Mouse (Mus musculus) liver, adult 2 months (tissue): ENCODE data around the gene Atg14. TPM values are rescaled to one million over a fixed set of nuclear protein-coding genes. Genes with fewer than 3 reads are reported as not detected.

Source experiments
- DNase-seq: peaks from one replicate; pipeline ENCODE4 v3.0.0-alpha.2; 2011; ENCODE audit warnings: low read depth, low spot score; ENCODE audit errors: extremely low read depth
- H3K27ac ChIP-seq: fragments of 200-500 bp; replicated peaks from 2 replicates; pipeline ENCODE4 v1.5.1; 2012; ENCODE audit warnings: low read depth, mild to moderate bottlenecking, control low read depth, inconsistent platforms, low read length; ENCODE audit not compliant: insufficient read depth
- H3K27me3 ChIP-seq: fragments of 200-500 bp; 2 replicates; pipeline ENCODE4 v1.6.1; 2012; ENCODE audit warnings: mild to moderate bottlenecking, moderate library complexity, low read length, inconsistent platforms; ENCODE audit not compliant: control insufficient read depth, insufficient read depth
- H3K36me3 ChIP-seq: fragments of 200-500 bp; 2 replicates; pipeline ENCODE4 v1.6.1; 2012; ENCODE audit warnings: low read length, inconsistent platforms; ENCODE audit not compliant: control insufficient read depth, insufficient read depth
- H3K4me1 ChIP-seq: fragments of 200-500 bp; 2 replicates; pipeline ENCODE4 v1.6.1; 2011; ENCODE audit warnings: low read length; ENCODE audit not compliant: control insufficient read depth, insufficient read depth
- H3K4me3 ChIP-seq: fragments of 200-500 bp; 2 replicates; pipeline ENCODE4 v1.5.1; 2011; ENCODE audit warnings: low read depth, mild to moderate bottlenecking, control low read depth, low read length, moderate library complexity; ENCODE audit not compliant: insufficient read depth
- H3K79me2 ChIP-seq: fragments of 200-500 bp; 2 replicates; pipeline ENCODE4 v1.6.1; 2012; ENCODE audit warnings: inconsistent platforms, mild to moderate bottlenecking, low read length, moderate library complexity; ENCODE audit not compliant: control insufficient read depth, insufficient read depth
- H3K9ac ChIP-seq: fragments of 200-500 bp; 2 replicates; pipeline ENCODE4 v1.6.1; 2012; ENCODE audit warnings: low read depth, mild to moderate bottlenecking, control low read depth, inconsistent platforms, low read length
- CTCF ChIP-seq: fragments of 200-500 bp; IDR thresholded peaks from 2 replicates; pipeline ENCODE4 v1.5.1; 2011; ENCODE audit warnings: low read depth, low read length, control low read depth
- POLR2A ChIP-seq: fragments of 200-500 bp; IDR thresholded peaks from 2 replicates; pipeline ENCODE4 v1.6.1; 2011; ENCODE audit warnings: low read length, control low read depth; ENCODE audit not compliant: insufficient read depth; ENCODE audit errors: extremely low read depth
- WGBS: fragments of 180-500 bp; shearing (Covaris S2); methylation state at CpG from one replicate; pipeline ENCODE4 v1.1.7; 2018; 5-methylcytosine and 5-hydroxymethylcytosine counted together
- polyA plus RNA-seq: library from polyadenylated mRNA; depleted of rRNA; stranded (reverse); fragments of >200 nt; gene quantifications from 2 replicates; pipeline ENCODE4 v1.2.3, GENCODE M21; 2012
- total RNA-seq: library from RNA; depleted of rRNA; stranded (reverse); fragments of >200 nt; gene quantifications from 2 replicates; pipeline ENCODE4 v1.2.3, GENCODE M21; 2014

Gene Atg14
- total and polyA plus RNA-seq, 2 experiments: 7.4 to 13.5 TPM

DNA sequence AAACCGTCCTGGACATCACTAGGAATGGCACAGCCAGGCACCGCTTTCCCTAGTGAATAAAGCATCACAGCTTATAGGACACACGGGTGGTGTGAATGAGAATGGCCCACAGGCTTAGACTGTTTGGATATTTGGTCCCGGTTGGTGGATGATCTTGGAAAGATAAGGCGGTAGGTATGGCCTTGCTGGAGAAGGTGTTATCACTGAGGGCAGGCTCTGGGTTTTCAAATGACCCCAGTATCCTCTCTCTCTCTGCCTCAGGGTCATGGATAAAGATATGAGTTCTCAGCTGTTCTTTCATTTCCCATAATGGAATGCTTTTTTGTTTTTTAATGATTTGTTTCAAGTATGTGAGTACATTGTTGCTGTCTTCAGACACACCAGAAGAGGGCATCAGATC, 15.2 kb downstream of the Atg14 start:
- Histone ChIP-seq H3K36me3 (peaks cover 69% of the 10 kb centered on the region), H3K27me3 (no peaks in the 10 kb centered on the region), H3K79me2 (peaks cover 3% of the 10 kb centered on the region; the same call in 1 of the 2 replicates)

DNA sequence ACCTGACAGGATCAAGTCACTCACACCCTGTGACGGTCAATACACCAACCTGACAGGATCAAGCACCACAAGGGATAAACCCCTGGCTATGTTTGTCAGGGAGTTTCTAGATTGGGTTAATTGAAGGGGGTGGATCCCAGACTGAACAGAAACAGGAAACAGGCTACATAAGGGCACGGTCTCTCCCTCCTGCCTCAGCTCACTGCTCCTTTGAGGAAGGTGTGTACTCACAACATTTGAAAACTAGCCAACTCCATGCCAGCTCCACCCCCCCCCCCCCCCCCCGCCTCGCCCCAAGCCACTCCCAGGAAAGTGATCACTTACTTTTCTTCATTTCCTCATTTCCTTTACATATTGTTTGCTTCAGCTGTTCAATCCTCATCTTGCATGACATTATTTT, 16.2 kb downstream of the Atg14 start:
- Histone ChIP-seq H3K4me3 (no peak overlapping the region), H3K9ac (no peak overlapping the region), H3K79me2 (peaks cover 3% of the 10 kb centered on the region; the same call in 1 of the 2 replicates), H3K4me1 (no peaks in the 10 kb centered on the region), H3K27ac (no peak overlapping the region), H3K36me3 (peaks cover 64% of the 10 kb centered on the region), H3K27me3 (no peaks in the 10 kb centered on the region)
- no peak for DNase-seq
- TF ChIP-seq POLR2A (no peak), CTCF (no peak)
- WGBS: 82% methylated on average over 4 of the region's 4 CpGs

More for the DNA sequence above, 15.2 kb downstream of the Atg14 start:
- Histone ChIP-seq H3K4me3 (no peak overlapping the region), H3K4me1 (no peaks in the 10 kb centered on the region), H3K27ac (no peak overlapping the region), H3K9ac (no peak overlapping the region)
- no peak for TF ChIP-seq POLR2A
- no peak for TF ChIP-seq CTCF
- DNase-seq: no peak
- 96% methylated on average over 5 of the region's 5 CpGs for WGBS

DNA sequence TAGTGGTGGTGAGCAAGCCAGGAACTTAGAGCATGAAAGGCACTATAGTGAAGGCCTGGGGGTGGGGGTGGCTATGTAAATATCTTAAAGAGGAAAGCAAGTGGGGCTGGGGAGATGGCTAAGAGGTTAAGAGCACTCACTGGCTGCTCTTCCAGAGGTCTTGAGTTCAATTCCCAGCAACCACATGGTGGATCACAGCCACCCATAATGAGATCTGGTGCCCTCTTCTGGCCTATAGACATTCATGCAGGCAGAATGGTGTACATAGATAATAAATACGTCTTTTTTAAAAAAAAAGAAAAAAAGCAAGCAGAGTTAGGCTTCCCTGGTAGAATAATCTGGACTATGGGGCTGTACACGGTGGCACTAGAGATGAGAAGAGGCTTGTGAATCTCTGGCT, 17.1 kb downstream of the Atg14 start:
- peaks cover 67% of the 10 kb centered on the region for H3K36me3 ChIP-seq
- H3K79me2 ChIP-seq: peaks cover 3% of the 10 kb centered on the region; the same call in 1 of the 2 replicates
- no peak overlapping the region for H3K4me3 ChIP-seq
- no peak overlapping the region for H3K9ac ChIP-seq
- 96% methylated on average over 2 of the region's 2 CpGs for WGBS
- no peak for TF ChIP-seq POLR2A
- no peak for TF ChIP-seq CTCF
- no peaks in the 10 kb centered on the region for H3K27me3 ChIP-seq
- no peak for DNase-seq
- H3K4me1 ChIP-seq: no peaks in the 10 kb centered on the region
- H3K27ac ChIP-seq: no peak overlapping the region

DNA sequence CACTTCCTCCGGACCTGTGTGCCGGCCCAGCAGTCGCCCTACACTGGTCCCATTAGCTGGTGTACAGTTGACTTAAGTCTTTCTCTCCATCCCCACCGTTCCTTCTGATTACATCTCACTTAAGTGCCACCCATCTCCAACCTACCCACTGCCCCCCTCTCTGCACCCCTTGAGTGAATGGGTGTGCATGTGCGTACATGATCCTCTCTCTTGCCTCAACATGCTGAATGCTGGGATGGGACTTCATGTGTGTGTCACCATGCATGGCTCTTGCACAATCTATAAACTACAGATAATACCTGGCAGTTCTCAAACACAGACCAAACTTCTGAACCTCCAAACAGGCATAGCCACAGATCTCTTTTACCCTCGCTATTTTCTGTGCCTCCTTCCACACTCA, 18.8 kb downstream of the Atg14 start:
- Histone ChIP-seq H3K27ac (no peak overlapping the region), H3K9ac (no peak overlapping the region), H3K79me2 (no peaks in the 10 kb centered on the region), H3K36me3 (peaks cover 67% of the 10 kb centered on the region), H3K4me1 (no peaks in the 10 kb centered on the region), H3K27me3 (no peaks in the 10 kb centered on the region), H3K4me3 (no peak overlapping the region)
- no peak for TF ChIP-seq CTCF
- no peak for TF ChIP-seq POLR2A
- 97% methylated on average over 6 of the region's 6 CpGs for WGBS
- no peak for DNase-seq

DNA sequence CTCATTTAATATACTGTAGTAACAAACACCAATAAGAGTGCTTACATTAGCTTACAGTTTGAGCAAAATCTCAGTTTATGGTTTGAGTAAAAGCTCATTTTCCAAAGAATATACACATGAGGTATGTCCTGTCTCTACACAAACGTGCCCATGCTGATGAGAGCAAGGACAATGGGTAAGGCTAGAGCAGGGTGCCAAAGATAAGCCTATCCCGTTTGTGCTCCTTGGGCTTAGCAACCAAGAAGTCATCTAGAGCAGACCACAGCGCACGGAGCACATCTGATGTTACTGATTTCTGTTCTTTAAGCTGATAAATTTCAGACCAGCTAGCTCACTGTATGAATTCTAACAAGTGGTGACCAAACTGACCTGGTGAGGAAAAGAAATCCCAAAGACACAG, 25.6 kb downstream of the Atg14 start:
- H3K36me3 ChIP-seq: peaks cover 68% of the 10 kb centered on the region
- no peak overlapping the region for H3K27ac ChIP-seq
- H3K4me3 ChIP-seq: no peak overlapping the region
- H3K9ac ChIP-seq: no peak overlapping the region
- no peaks in the 10 kb centered on the region for H3K4me1 ChIP-seq
- no peak for TF ChIP-seq POLR2A
- no peak for TF ChIP-seq CTCF
- no peaks in the 10 kb centered on the region for H3K79me2 ChIP-seq
- H3K27me3 ChIP-seq: no peaks in the 10 kb centered on the region
- DNase-seq: no peak
- 91% methylated on average over 4 of the region's 4 CpGs for WGBS

DNA sequence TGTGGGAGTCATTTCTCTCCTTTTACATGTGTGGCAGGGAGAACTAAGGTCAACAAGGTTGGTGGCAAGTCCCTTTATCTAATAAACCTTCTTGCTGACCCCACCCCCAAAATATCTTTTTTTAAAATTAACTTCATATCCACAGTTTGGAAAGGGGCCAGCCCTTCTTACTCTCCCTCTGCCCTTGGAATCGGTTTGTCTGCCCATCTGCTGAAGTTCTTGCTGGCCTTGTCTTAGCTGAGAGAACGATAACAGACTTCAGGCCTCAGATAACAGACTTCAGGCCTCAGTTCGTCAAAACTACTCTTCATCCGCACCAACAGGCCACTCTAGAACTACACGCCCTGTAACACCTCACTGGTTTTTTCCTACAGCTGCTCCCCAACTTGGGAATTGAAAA, 26.2 kb downstream of the Atg14 start:
- no peak for TF ChIP-seq CTCF
- no peak for TF ChIP-seq POLR2A
- H3K27ac ChIP-seq: no peak overlapping the region
- no peaks in the 10 kb centered on the region for H3K4me1 ChIP-seq
- no peak overlapping the region for H3K4me3 ChIP-seq
- H3K36me3 ChIP-seq: peaks cover 68% of the 10 kb centered on the region
- H3K9ac ChIP-seq: no peak overlapping the region
- no peaks in the 10 kb centered on the region for H3K79me2 ChIP-seq
- DNase-seq: no peak
- H3K27me3 ChIP-seq: no peaks in the 10 kb centered on the region
- WGBS: 86% methylated on average over 5 of the region's 5 CpGs
